Mouse (Mus musculus): Measurements from ENCODE around the gene Gm21985. TPM values are rescaled to one million over a fixed set of nuclear protein-coding genes. Genes with fewer than 3 reads are reported as not detected.
"Not testable (repeated sequence)": the region's sequence is repeated elsewhere in the genome, so short reads cannot be mapped to it uniquely, and the experiment has no call there.

The Gm21985 gene
- total RNA-seq, 2 experiments from 2014 or later = 0.71 to 1.8 TPM

DNA sequence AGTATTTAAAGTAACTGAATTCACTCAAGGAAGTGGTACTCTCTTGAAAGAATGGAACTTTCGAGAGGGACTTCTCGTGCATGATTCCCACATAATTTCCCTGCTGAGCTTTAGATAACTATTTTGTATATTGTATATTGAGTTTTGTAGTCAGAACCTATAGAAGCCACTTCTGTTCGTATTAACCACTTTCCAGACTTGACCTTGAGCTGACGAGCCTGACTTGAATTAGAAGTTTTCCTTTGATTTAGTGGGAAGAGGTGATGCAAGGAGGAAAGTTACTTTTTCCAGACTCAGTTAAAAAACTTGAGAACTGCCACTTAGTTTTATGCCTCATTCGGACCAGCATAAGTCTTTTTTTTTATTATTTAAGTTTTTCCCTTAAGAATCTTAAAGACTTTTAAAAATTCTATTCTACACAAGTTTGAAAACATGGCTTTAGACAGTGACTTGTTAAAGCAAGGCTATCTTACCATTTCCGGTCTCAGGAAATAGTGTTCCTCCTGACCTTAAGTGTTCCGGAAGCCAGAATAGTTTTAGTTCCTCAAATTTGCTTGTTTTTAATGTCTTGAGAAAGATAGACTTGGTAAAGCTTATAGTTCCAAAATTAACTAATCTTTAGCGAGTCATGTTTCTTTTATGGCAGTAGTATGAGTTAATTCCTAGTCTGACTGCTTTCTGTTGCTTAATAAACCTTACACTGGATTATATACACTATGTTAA lies 1.6 kb downstream of the Gm21985 start:
- no peak for TF ChIP-seq CTCF (IDR thresholded peaks at IDR 0.05)
- intact Hi-C loops (cut with DNase I) = loop anchor here (5.0 to 10.0 kb wide), 2 partner anchors 67 to 100 kb away; partner anchors contain the start of gene Emc4
- peak overlapping the region; percentile 93 for H3K4me3 ChIP-seq
- DNase-seq = no peak
- H3K27ac ChIP-seq = peak overlapping the region; percentile 99

GRCm38 (mm10) chr2:112270011-112270410 lies 3.9 kb downstream of the Gm21985 start:
- intact Hi-C loops (cut with DNase I) = no loop called here
- TF ChIP-seq CTCF (IDR thresholded peaks at IDR 0.05) = no peak
- Histone ChIP-seq H3K27ac (peak overlapping the region; percentile 13; the same call in 1 of the 2 replicates), H3K4me3 (peak overlapping the region; percentile 93)
- DNase-seq = no peak

GRCm38 (mm10) chr2:112272909-112273308 lies 6.8 kb downstream of the Gm21985 start:
- Histone ChIP-seq H3K27ac (no peak overlapping the region), H3K4me3 (no peak overlapping the region)
- no peak for DNase-seq
- intact Hi-C loops (cut with DNase I) = no loop called here
- TF ChIP-seq CTCF (IDR thresholded peaks at IDR 0.05) = no peak

- intact Hi-C loops (cut with DNase I) = no loop called here
- H3K4me3 ChIP-seq = no peak overlapping the region
- no peak for TF ChIP-seq CTCF (IDR thresholded peaks at IDR 0.05)
- no peak for DNase-seq
- no peak overlapping the region for H3K27ac ChIP-seq
These were observed 7.4 kb downstream of the Gm21985 start for GRCm38 (mm10) chr2:112273474-112273873.

- no peak for TF ChIP-seq CTCF (IDR thresholded peaks at IDR 0.05)
- H3K27ac ChIP-seq = no peak overlapping the region
- no peak overlapping the region for H3K4me3 ChIP-seq
- intact Hi-C loops (cut with DNase I) = no loop called here
- no peak for DNase-seq
These were observed 10.8 kb downstream of the Gm21985 start for GRCm38 (mm10) chr2:112276870-112277269.

DNA sequence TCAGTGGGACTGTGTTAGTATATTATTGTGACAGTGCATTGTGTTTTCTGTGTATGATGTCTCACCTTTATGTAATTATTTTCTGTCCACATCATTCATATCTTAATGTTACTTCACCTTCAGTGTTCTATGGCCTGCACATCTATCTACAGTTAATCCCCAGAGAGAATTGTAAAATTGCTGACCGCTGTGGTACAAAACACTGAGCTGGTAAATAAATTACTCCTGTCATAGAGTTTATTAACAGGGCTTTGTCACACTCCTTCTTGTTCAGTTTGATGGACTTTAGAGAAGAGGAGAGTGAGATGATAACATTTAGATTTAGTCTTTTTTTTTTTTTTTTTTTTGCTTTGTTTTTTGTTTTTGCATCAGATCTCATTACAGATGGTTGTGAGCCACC lies 16.7 kb downstream of the Gm21985 start:
- TF ChIP-seq CTCF (IDR thresholded peaks at IDR 0.05) = no peak
- H3K27ac ChIP-seq = no peak overlapping the region
- no peak overlapping the region for H3K4me3 ChIP-seq
- DNase-seq = no peak
- intact Hi-C loops (cut with DNase I) = no loop called here

DNA sequence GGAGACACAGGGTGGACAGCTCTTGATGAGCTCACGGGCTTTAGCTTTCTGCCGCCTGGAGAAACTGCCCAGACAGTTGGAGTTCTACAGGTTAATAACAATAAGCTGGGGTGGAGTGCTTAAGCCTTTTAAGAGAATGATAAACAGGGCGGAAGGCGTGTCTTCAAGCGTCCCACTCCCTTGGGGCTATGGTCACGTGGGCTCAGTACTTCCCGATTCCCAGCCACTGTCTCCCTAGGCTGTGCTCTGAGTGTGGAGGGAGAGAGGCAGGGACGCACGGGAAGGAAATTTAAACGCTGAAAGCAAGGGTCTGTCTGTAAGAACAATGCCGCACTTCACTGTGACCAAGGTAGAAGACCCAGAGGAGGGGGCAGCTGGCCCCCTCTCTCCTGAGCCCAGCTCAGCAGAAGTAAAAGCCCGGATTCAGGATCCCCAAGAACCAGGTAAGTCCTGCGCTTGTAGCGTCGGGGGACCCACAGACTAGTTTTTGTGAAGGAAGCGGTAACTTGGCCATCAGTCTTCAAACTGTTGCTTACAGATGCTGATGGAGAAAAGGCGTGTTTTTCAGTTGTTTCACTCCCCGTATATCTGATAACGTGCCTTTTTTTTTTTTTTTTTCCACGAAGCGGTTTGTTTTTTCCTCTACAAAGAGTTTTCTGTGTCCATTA lies 18.4 kb downstream of the Gm21985 start:
- TF ChIP-seq CTCF (IDR thresholded peaks at IDR 0.05) = no peak
- peak; percentile 71 for DNase-seq
- peak overlapping the region; percentile 71 for H3K4me3 ChIP-seq
- H3K27ac ChIP-seq = peak overlapping the region; percentile 77
- intact Hi-C loops (cut with DNase I) = no loop called here

DNA sequence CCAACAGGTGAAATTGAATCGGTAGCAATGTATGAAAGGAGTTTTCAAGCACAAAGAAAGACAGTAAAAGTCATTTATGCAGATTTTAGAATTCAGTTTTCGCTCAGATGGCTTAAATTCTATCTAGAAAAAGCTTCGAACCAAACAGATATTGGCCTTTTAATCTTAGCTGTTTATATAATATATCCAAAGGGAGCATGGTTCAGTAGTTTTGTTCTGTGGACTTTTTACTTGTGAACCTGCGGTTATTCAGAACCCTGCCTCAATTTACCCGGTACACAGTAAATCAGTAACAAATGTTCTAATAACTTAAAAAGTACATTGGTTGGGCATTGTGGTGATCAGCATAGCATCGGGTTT lies 18.9 kb downstream of the Gm21985 start:
- peak overlapping the region; percentile 77; the same call in 1 of the 2 replicates for H3K27ac ChIP-seq

GRCm38 (mm10) chr2:112286062-112286461 lies 19.9 kb downstream of the Gm21985 start:
- intact Hi-C loops (cut with DNase I) = not testable (repeated sequence)

More for the DNA sequence above, 18.9 kb downstream of the Gm21985 start:
- intact Hi-C loops (cut with DNase I) = no loop called here
- no peak for TF ChIP-seq CTCF (IDR thresholded peaks at IDR 0.05)
- no peak for DNase-seq
- peak overlapping the region; percentile 71 for H3K4me3 ChIP-seq

DNA sequence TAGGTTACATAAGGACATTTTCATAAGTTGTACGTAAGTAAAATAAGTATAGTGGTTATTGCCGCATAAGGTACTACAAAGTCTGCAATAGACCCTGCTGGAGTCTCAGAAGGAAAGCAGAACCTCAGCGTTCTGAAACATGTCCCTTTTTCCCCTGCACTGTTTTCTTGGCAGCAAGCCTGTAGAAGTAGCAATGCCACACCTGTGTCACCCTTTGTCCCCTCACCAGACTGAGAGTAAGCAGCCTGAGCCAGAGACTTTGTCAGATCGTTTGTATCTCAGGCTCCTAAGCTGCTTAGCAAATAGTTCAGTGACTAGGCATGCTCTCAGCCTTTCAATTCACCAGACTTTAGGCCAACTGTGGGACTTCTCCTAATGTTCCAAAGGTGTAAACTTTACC lies 20.9 kb downstream of the Gm21985 start:
- DNase-seq = no peak
- intact Hi-C loops (cut with DNase I) = no loop called here
- no peak overlapping the region for H3K27ac ChIP-seq
- TF ChIP-seq CTCF (IDR thresholded peaks at IDR 0.05) = no peak
- no peak overlapping the region for H3K4me3 ChIP-seq

More at GRCm38 (mm10) chr2:112286062-112286461, 19.9 kb downstream of the Gm21985 start:
- not testable (repeated sequence) for DNase-seq, H3K4me3 ChIP-seq, H3K27ac ChIP-seq

- no peak for TF ChIP-seq CTCF (IDR thresholded peaks at IDR 0.05)
- intact Hi-C loops (cut with DNase I) = no loop called here
- no peak for DNase-seq
- Histone ChIP-seq H3K4me3 (no peak overlapping the region), H3K27ac (no peak overlapping the region)
These were observed 23.4 kb downstream of the Gm21985 start for GRCm38 (mm10) chr2:112289507-112289906.

GRCm38 (mm10) chr2:112292823-112293222 lies 26.7 kb downstream of the Gm21985 start:
- no peak for DNase-seq
- H3K4me3 ChIP-seq = no peak overlapping the region
- intact Hi-C loops (cut with DNase I) = no loop called here
- TF ChIP-seq CTCF (IDR thresholded peaks at IDR 0.05) = no peak
- H3K27ac ChIP-seq = no peak overlapping the region

DNA sequence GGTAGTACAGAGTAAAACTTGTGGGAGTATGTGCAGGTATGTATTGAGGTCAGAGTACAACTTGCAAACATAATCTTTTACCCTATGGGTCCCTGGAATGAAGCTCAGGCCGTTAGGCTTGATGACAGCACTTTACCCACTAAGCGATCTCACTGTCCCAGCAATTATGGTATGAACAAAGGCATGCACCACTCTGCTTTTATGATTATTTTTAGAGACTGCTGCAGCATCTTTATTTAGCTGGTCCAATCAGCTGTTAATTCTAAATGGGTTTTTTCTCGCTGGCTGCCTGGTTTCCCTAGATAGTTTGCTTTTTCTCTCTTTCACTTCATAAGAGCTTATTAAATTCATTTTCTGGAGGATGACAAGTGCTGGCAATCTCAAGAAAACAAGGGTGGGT lies 30.1 kb downstream of the Gm21985 start:
- Histone ChIP-seq H3K27ac (peak overlapping the region; percentile 20; the same call in 1 of the 2 replicates), H3K4me3 (no peak overlapping the region)
- no peak for TF ChIP-seq CTCF (IDR thresholded peaks at IDR 0.05)
- DNase-seq = no peak
- intact Hi-C loops (cut with DNase I) = no loop called here
